ENCODE assay signal across 26 mouse cellular contexts in genomic region chr6:52465834-52466525, GRCm38 (mm10).
"Had no signal": no experiment of that assay in that cellular context is flagged by ENCODE, and none has a peak within 500 bp of the region (broad histone marks: within the 10 kb centered on the region; RNA-seq: fewer than 3 reads in every experiment).

No protein-coding gene starts in this region.

- H3K27ac ChIP-seq: heart, adult 2 months; heart, embryonic 13.5 days; heart, embryonic 15.5 days; hindbrain, embryonic 10.5 days; hindbrain, embryonic 12.5 days; hindbrain, embryonic 14.5 days; intestine, embryonic 15.5 days; layer of hippocampus, adult 2 months; left cerebral cortex, adult 2 months; limb, embryonic 10.5 days; limb, embryonic 12.5 days had no signal

- H3K9me3 ChIP-seq: heart, embryonic 13.5 days; heart, embryonic 15.5 days; hindbrain, embryonic 10.5 days; hindbrain, embryonic 12.5 days; intestine, embryonic 15.5 days; limb, embryonic 10.5 days; limb, embryonic 12.5 days had no signal

- H3K4me2 ChIP-seq: heart, embryonic 11.5 days; heart, embryonic 13.5 days; heart, embryonic 15.5 days; hindbrain, embryonic 12.5 days; hindbrain, embryonic 14.5 days; intestine, embryonic 15.5 days; limb, embryonic 12.5 days; liver, embryonic 11.5 days had no signal

- H3K4me1 ChIP-seq: heart, embryonic 13.5 days; heart, embryonic 15.5 days; hindbrain, embryonic 10.5 days; hindbrain, embryonic 12.5 days; intestine, embryonic 15.5 days had no signal

- H3K27me3 ChIP-seq: heart, embryonic 13.5 days; heart, embryonic 15.5 days; hindbrain, embryonic 12.5 days; intestine, embryonic 15.5 days had no signal

- H3K4me3 ChIP-seq: heart, adult 2 months; heart, embryonic 13.5 days; heart, embryonic 15.5 days; hindbrain, embryonic 10.5 days; hindbrain, embryonic 12.5 days; intestine, embryonic 15.5 days; layer of hippocampus, adult 2 months; left cerebral cortex, adult 2 months; limb, embryonic 10.5 days; limb, embryonic 12.5 days had no signal

- H3K9ac ChIP-seq: heart, embryonic 13.5 days; heart, embryonic 15.5 days; hindbrain, embryonic 12.5 days; hindbrain, embryonic 14.5 days; intestine, embryonic 15.5 days; limb, embryonic 12.5 days had no signal

- H3K36me3 ChIP-seq: heart, embryonic 13.5 days; heart, embryonic 15.5 days; hindbrain, embryonic 10.5 days; hindbrain, embryonic 12.5 days; intestine, embryonic 15.5 days; limb, embryonic 10.5 days; limb, embryonic 12.5 days had no signal

- DNase-seq: gastrocnemius, postnatal 14 days; gastrocnemius, postnatal 36 days; heart, adult 2 months; heart, postnatal 14 days; heart, postnatal 36 days; kidney, adult 18-20 months; kidney, adult 8-10 months; kidney, postnatal 10 days; kidney, postnatal 25 days; kidney, postnatal 4 days; liver had no signal

- ATAC-seq: hindbrain, embryonic 16.5 days; inflammation-experienced regulatory T-cells, adult 6 months; intestine, embryonic 15.5 days; intestine, postnatal 0 days had no signal
